Mouse (Mus musculus): ENCODE data around the gene Gm5725.
"Not testable (repeated sequence)": the region's sequence is repeated elsewhere in the genome, so short reads cannot be mapped to it uniquely, and the experiment has no call there.

The Gm5725 gene

DNA sequence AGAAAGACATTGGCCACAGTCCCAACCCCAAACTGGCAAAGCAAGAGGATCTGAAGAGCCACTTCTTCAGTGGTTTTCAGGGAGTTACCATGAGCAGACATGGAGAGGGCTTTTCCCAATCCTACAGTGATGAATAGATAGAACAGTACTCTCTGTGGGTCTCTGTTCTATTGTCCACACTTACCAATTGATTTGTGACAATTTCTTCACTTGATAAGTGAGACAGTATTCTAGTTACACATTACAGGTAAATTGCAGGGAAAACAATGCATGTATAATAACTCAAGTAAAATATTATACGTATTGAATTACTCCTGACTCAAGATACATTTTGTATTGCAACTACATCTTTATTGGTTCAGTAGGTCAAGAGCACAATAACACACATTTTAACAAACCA is at the start of gene Gm5725:
Gene Gm5725 (minus strand): TSS at position 101 of the 400 bp plus-strand sequence.
- DNase-seq = not testable (repeated sequence)

DNA sequence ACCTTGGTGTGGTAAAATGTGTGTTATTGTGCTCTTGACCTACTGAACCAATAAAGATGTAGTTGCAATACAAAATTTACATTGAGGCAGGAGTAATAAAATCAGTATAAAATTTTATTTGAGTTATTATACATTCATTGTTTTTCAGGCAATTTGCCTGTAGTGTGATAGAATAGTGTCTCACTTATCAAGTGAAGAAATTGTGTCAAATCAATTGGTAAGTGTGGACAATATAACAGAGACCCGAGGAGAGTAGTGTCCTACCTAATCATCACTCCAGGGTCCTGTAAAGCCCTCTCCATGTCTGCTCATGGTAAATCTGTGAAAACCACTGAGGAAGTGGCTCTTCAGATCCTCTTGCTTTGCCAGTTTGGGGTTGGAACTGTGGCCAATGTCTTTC is 12.0 kb downstream of the Gm5725 start, which contains the start of gene Vmn1r135:
Gene Vmn1r135 (plus strand): TSS at position 301 of the 400 bp plus-strand sequence.
- not testable (repeated sequence) for DNase-seq

DNA sequence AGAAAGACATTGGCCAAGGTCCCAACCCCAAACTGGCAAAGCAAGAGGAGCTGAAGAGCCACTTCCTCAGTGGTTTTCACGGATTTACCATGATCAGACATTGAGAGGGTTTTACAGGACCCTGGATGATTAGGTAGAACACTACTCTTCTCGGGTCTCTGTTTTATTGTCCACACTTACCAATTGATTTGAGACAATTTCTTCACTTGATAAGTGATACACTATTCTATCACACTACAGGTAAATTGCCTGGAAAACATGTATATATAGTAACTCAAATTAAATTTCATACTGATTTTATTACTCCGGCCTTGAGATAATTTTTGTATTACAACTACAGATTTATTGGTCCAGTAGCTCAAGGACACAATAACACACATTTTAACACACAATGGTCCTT is 47.4 kb downstream of the Gm5725 start, which contains the start of gene Gm4177:
Gene Gm4177 (minus strand): TSS at position 101 of the 400 bp plus-strand sequence.
- not testable (repeated sequence) for DNase-seq
